Mouse (Mus musculus) forebrain, embryonic 11.5 days (tissue): ENCODE results near the gene Trim14. TPM values are rescaled to one million over a fixed set of nuclear protein-coding genes. Genes with fewer than 3 reads are reported as not detected.

Experiments used
- ATAC-seq: fragments of 200-750 bp; cut with Nextera tagmentation; replicated peaks from 2 replicates; pipeline ENCODE4 v1.8.0; 2017; ENCODE audit warnings: moderate TSS enrichment; ENCODE audit not compliant: low FRiP score
- DNase-seq: peaks from one replicate; pipeline ENCODE4 v3.0.0-alpha.2; 2017; ENCODE audit warnings: low spot score
- H3K27ac ChIP-seq: fragments of 300-500 bp; sonication (generic); 2 replicates; pipeline ENCODE4 v1.5.1; 2014; ENCODE audit warnings: low read depth, low read length
- H3K27me3 ChIP-seq: fragments of 300-500 bp; sonication (generic); 2 replicates; pipeline ENCODE4 v1.6.1; 2014; ENCODE audit warnings: mild to moderate bottlenecking, low read length, mixed read lengths; ENCODE audit not compliant: control insufficient read depth, insufficient read depth
- H3K36me3 ChIP-seq: fragments of 300-500 bp; sonication (generic); 2 replicates; pipeline ENCODE4 v1.6.1; 2014; ENCODE audit warnings: mild to moderate bottlenecking, low read length, moderate library complexity, mixed read lengths; ENCODE audit not compliant: control insufficient read depth, insufficient read depth
- H3K4me1 ChIP-seq: fragments of 300-500 bp; sonication (generic); replicated peaks from 2 replicates; pipeline ENCODE4 v1.6.1; 2014; ENCODE audit warnings: low read length, mixed read lengths; ENCODE audit not compliant: control insufficient read depth, insufficient read depth
- H3K4me2 ChIP-seq: fragments of 300-500 bp; sonication (generic); 2 replicates; pipeline ENCODE4 v1.6.1; 2014; ENCODE audit warnings: low read depth, mild to moderate bottlenecking, low read length, moderate library complexity, mixed read lengths; ENCODE audit not compliant: severe bottlenecking
- H3K4me3 ChIP-seq: fragments of 300-500 bp; sonication (generic); 2 replicates; pipeline ENCODE4 v1.5.1; 2014; ENCODE audit warnings: low read depth, low read length
- H3K9ac ChIP-seq: fragments of 300-500 bp; sonication (generic); 2 replicates; pipeline ENCODE4 v1.6.1; 2014; ENCODE audit warnings: low read length
- H3K9me3 ChIP-seq: fragments of 300-500 bp; sonication (generic); 2 replicates; pipeline ENCODE4 v1.6.1; 2016; ENCODE audit warnings: low read length, mixed read lengths; ENCODE audit not compliant: control insufficient read depth
- WGBS: fragments of 180-500 bp; shearing (Covaris S2); extraction: QIAGEN DNeasy Blood & Tissue Kit; methylation state at CpG from one replicate; pipeline ENCODE4 v1.1.7; 2014; 5-methylcytosine and 5-hydroxymethylcytosine counted together
- polyA plus RNA-seq: library from polyadenylated mRNA; unstranded; fragments of >200 nt; fragmentation: Nextera tagmentation; extraction: Ambion mirVana; gene quantifications from 2 replicates; pipeline ENCODE4 v1.2.1, GENCODE M21; 2014

Trim14 gene
- polyA plus RNA-seq, 1 experiment from 2014 or later = 0.98 TPM

DNA sequence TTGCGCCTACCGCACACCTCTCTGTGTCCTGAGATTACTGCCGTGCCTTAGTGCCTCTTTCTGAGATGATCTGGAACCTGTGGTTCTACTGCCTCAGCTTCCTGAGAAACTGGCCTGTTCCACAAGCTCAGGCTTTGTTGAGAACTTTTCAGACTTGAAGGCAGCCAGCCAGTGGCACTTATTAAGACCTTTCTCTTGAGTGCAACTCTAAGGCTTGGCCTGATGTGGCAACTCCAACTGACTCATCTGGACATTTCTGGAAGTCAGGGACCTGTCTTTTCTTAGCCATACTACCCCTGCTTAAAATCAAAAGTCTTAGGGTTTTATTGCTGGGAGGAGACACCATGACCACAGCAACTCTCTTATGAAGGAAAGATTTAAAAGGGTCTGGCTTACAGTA, 78.8 kb downstream of the Trim14 start:
- H3K9ac ChIP-seq = no peak overlapping the region
- no peak overlapping the region for H3K4me3 ChIP-seq
- H3K4me2 ChIP-seq = no peak overlapping the region
- H3K27me3 ChIP-seq = no peaks in the 10 kb centered on the region
- peaks cover 8% of the 10 kb centered on the region; the same call in 1 of the 2 replicates for H3K36me3 ChIP-seq
- peaks cover 12% of the 10 kb centered on the region for H3K4me1 ChIP-seq
- no peak for ATAC-seq
- no peak overlapping the region for H3K27ac ChIP-seq
- 97% methylated on average over 3 of the region's 3 CpGs for WGBS
- DNase-seq = no peak
- H3K9me3 ChIP-seq = no peaks in the 10 kb centered on the region

DNA sequence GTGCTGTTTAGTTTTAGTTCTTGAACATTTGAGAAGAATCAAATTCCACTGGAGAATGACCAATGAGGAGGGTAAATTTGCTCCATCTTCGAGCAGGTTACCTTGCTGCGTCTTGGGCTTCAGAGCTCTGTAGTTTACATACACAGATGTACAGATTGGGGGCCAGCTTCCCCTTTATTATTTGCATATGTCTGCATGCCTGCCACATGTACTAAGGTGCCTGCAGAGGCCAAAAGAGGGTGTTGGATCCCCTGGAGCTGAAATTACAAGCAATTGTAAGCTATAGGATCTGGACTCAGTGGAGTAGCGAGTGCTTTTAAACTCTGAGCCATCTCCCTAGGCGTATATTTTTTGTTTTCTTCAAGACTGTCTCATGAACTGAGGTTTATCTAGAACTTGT, 79.2 kb downstream of the Trim14 start:
- Histone ChIP-seq H3K27me3 (no peaks in the 10 kb centered on the region), H3K36me3 (peaks cover 6% of the 10 kb centered on the region; the same call in 1 of the 2 replicates), H3K4me2 (no peak overlapping the region), H3K9me3 (no peaks in the 10 kb centered on the region), H3K9ac (no peak overlapping the region), H3K4me3 (no peak overlapping the region), H3K27ac (no peak overlapping the region), H3K4me1 (peaks cover 12% of the 10 kb centered on the region)
- DNase-seq (no peak), ATAC-seq (no peak)
- 89% methylated on average over 4 of the region's 4 CpGs for WGBS

DNA sequence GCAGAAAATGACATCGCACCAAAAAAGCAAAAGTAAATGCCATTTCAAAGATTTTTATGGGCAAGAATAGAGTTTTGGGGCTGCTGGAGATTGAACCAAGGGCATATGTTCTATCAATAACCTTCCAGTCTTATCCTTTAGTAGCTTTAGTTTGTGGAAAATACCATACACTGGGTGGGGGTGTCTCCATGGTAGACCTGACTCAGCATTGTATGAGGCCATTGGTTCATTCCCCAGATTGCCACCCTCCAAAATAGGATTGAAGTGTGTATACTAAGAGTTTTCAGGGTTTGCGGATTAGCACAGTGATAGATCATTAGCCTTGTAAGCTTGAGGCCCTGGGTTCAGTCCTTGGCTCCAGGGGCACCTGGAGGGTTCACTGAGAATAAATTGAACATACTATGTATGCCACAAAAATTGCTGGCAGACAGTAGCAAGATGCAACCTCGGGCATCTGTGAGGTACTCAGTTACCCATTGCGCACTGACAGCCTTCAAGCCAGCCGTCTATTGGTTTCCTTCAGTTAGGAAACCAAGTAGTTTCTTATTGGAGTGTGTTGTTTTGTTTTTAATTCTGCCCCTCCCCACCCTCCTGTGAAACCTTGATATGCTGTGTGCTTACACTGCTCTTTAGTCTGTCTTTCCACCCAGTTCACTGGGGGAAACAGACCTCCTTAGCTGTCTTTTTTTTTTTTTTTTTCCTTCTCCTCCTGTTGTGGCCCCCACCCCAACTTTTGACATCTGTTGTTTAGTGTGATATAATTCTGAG, 81.7 kb downstream of the Trim14 start:
- DNase-seq = no peak
- no peaks in the 10 kb centered on the region for H3K9me3 ChIP-seq
- H3K27me3 ChIP-seq = no peaks in the 10 kb centered on the region
- no peak overlapping the region for H3K4me3 ChIP-seq
- 75% methylated on average over 5 of the region's 5 CpGs for WGBS
- no peak overlapping the region for H3K9ac ChIP-seq
- no peaks in the 10 kb centered on the region; the same call in 1 of the 2 replicates for H3K36me3 ChIP-seq
- H3K27ac ChIP-seq = no peak overlapping the region
- peak overlapping the region; percentile 84 for H3K4me2 ChIP-seq
- H3K4me1 ChIP-seq = peaks cover 14% of the 10 kb centered on the region
- ATAC-seq = no peak

DNA sequence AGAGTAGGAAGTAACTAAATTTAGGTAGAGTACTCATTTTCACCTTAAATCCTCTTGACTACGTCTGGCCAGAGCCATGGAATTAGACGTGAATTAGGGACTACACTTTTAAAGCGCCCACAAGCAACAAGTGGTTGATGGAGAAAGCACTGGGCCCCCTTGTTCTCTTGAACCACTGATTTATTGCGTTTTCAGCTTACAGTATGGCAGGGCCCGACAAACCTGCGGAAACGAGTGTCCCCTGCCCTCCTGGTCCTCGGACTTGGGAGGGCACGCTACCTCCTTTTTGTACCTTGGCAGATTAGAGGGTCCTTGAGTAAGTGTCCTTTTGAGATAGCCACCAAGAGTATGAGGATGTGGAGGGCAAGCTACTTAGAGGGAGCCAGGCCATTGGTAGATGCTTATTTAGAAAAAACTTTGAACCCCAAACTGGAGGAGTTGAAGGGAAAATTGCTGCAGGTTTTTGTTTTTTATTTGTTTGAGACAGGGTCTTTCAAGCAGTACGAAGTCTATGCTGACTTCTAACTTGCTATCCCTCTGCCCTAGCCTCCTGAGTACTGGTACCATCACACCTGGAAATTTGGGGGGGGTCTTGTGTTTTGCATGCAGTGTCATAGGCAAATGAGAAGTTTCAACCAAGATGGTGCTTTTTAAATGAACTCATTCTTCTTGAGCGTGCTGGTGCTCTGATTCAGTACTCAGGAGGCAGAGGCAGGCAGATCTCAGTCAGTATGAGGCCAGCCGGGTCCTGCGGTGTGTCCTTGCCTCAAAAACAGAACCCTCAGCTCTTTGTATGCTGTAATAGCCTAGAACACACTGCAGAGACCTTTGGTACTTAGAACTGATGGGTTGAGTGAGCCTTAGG, 82.9 kb downstream of the Trim14 start:
- Histone ChIP-seq H3K9me3 (no peaks in the 10 kb centered on the region), H3K27me3 (no peaks in the 10 kb centered on the region), H3K4me1 (peaks cover 14% of the 10 kb centered on the region), H3K4me2 (peak overlapping the region; percentile 84), H3K4me3 (peak overlapping the region; percentile 96), H3K27ac (peak overlapping the region; percentile 98; the same call in 1 of the 2 replicates), H3K9ac (peak overlapping the region; percentile 100), H3K36me3 (no peaks in the 10 kb centered on the region; the same call in 1 of the 2 replicates)
- WGBS = 40% methylated on average over 13 of the region's 13 CpGs
- no peak for ATAC-seq
- peak; percentile 60 for DNase-seq

DNA sequence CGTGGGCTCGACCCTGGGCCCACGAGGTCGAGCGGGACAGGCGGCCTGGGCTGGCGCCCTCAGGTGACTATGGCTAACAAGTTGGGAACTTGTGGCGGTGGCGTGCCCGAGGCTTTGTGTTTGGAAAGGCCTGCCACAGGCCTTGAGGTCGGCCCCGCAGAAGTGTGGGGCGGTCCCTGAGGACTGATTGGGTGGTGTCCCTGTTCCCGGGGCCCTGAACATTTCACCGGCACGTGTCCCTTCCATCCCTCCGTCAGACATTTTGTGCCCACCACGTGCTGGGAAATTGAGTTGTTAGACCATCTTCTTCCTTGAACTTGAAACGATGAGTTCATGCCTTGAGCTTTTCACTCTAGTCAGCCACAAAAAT, 83.5 kb downstream of the Trim14 start:
- no peaks in the 10 kb centered on the region for H3K27me3 ChIP-seq
- DNase-seq (peak; percentile 88), ATAC-seq (peak; percentile 19)
- WGBS = under 1% methylated on average over 19 of the region's 19 CpGs
- H3K27ac ChIP-seq = peak overlapping the region; percentile 98
- peak overlapping the region; percentile 100 for H3K9ac ChIP-seq
- H3K4me1 ChIP-seq = peaks cover 14% of the 10 kb centered on the region
- no peaks in the 10 kb centered on the region for H3K9me3 ChIP-seq
- peak overlapping the region; percentile 96 for H3K4me3 ChIP-seq
- H3K36me3 ChIP-seq = no peaks in the 10 kb centered on the region; the same call in 1 of the 2 replicates
- peak overlapping the region; percentile 84 for H3K4me2 ChIP-seq

DNA sequence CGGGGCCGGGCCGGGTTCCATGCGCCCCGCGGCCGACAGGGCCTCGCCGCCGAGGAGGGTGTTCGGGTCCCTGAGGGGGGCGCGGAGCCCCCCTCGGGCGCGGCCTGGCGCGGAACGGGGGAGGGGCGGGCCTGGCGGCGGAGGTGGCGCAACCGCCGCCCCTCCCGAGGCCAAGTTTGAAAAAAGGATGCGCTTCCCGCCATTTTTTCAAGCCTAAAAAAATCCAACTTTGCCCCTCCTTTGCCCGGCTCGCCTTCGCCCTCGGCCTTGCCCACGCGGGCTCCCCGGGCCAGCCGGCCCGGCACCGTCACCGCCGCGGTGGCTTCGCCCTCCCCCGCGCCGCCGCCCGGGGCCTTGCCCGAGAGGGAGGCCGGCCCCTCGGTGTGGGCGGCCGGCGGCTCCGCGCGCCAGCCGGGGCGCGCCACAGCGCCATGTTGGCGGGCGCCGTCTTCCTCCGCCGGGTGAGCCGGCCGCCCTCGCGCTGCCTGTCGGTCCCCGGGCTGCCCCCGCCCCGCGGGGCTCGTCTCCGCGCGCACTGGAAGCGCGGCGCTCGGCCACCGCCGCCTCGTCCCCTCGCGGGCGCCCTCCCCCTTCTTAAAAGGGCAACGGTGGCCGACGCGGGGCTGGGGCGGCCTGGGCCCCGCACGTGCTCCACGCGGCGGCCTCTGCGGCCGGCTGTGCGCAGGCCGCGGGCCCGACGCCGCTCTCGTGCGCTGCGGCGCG, 84.0 kb downstream of the Trim14 start:
- H3K9me3 ChIP-seq = no peaks in the 10 kb centered on the region
- H3K9ac ChIP-seq = peak overlapping the region; percentile 100
- peak overlapping the region; percentile 98 for H3K27ac ChIP-seq
- peaks cover 14% of the 10 kb centered on the region for H3K4me1 ChIP-seq
- H3K4me2 ChIP-seq = peak overlapping the region; percentile 84
- no peaks in the 10 kb centered on the region; the same call in 1 of the 2 replicates for H3K36me3 ChIP-seq
- peak; percentile 52 for ATAC-seq
- peak; percentile 86 for DNase-seq
- H3K27me3 ChIP-seq = no peaks in the 10 kb centered on the region
- under 1% methylated on average over 87 of the region's 111 CpGs for WGBS
- peak overlapping the region; percentile 96 for H3K4me3 ChIP-seq

DNA sequence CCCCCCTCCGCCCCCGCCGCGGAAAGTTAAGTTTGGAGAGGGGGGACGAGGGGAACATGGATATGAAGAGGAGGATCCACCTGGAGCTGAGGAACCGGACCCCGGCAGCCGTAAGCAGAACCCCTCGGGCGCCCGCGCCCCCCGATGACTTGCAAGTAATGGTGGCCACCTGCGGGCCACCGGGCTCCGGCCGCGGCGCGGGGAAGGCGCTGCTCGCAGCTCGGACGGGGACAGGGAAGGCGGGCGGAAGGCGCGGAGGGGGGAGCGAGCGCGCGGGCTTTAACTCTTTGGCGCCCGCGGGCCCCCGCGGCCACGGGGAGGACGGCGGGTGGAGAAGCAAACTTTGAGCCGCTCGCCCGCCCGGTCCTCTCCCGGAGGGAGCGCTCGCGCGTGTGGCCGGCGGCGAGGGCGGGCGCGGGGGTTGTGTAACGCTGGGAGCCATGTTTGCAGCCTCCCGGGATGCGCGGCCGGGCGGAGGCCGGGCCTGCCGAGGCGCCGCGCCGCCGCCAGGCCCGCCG, 84.6 kb downstream of the Trim14 start:
- Histone ChIP-seq H3K27me3 (no peaks in the 10 kb centered on the region), H3K4me1 (peaks cover 14% of the 10 kb centered on the region), H3K27ac (peak overlapping the region; percentile 98), H3K36me3 (no peaks in the 10 kb centered on the region; the same call in 1 of the 2 replicates), H3K9ac (peak overlapping the region; percentile 100), H3K9me3 (no peaks in the 10 kb centered on the region), H3K4me3 (peak overlapping the region; percentile 96), H3K4me2 (peak overlapping the region; percentile 84; the same call in 1 of the 2 replicates)
- no peak for DNase-seq
- WGBS = 1% methylated on average over 54 of the region's 70 CpGs
- peak; percentile 33 for ATAC-seq
